Mouse (Mus musculus): Measurements from ENCODE around the gene Nsdhl.

- no peak for TF ChIP-seq CTCF (IDR thresholded peaks at IDR 0.05; ENCODE audit: low read depth)
- TF ChIP-seq EP300 (IDR thresholded peaks at IDR 0.05; ENCODE audit: low read depth) = no peak
Measured at GRCm38 (mm10) chrX:72907619-72908403, 10.5 kb upstream of the Nsdhl start.

All from liver, embryonic 14.5 days (tissue).